Mouse (Mus musculus) 3134 (cell line): Measurements from ENCODE around the gene Dip2b.
"Not testable (repeated sequence)": the region's sequence is repeated elsewhere in the genome, so short reads cannot be mapped to it uniquely, and the experiment has no call there.

Experiments used
- DNase-seq: peaks from one replicate; pipeline ENCODE4 v3.0.0-alpha.2; 2011; ENCODE audit warnings: low spot score; ENCODE audit not compliant: insufficient read length; ENCODE audit errors: extremely low read depth

Dip2b gene

DNA sequence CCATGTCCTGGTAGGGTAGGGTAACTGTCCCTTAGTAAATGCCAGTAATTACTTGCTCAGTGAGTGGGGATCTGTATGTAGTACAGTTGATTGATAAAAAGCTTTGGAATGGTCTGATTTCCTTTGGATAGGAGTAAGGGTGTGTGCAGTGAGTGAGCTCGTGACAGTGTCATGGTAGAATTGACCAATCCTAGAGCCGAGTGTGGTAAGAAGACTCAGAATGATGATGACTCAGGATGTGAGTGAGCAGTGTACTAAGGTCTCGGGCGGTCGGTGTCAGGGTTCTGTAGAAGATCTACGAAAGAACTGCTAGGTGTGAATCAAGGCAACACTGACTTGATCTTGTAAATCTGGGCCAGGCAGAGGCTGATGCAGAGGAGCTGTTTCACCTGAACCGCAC is 207.5 kb downstream of the Dip2b start:
- peak; percentile 26 for DNase-seq

DNA sequence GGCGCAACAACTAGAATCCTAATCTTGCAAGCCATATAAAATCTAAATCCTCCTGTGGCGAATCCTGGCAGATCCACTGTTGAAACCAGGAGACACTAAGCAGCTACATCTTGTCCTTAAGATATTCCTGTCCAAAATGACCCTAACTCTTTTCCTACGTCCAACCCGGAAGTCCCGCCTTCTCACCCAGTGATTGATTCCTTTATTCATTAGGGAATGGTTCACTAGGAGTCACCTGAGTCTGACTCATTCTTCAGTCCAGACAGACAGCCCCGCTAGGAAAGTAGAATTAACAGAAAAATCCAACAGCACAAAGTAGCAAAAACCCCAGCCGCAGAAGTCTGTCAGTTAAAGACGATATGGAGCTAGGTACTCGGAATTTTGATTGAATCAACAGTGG is 208.8 kb downstream of the Dip2b start:
- DNase-seq = no peak

DNA sequence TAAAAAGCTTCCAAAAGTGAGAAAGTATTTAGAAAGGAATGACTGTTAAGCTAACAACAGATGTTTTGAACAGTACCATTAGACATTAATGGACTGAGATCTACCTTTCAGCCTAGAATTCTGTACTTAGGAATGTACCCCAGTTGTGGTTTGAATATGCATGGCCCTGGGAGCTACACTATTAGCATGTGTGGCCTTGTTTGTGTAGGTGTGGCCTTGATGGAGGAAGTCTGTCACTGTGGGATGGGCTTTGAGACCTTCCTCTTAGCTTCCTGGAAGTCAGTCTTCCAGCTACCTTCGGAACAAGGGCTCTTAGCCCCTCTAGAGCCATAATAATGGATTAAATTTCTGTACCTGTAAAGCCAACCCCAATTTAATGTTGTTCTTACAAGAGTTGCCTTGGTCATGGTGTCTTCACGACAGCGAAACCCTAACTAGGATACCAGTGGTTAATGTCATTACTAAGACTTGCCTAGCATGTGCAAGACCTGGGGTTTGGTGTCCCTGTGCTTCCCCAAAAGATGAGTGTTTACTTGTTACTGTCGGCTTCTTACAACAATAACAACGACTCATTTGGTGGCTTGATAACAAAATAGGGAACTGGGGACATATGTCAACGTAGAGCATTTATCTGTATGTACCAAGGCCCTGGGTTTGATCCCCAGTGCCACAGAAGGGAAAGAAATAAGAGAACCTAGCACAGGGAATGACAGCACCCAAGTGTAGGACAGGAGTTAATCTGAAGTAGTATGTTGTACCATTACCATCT is 210.4 kb downstream of the Dip2b start:
- no peak for DNase-seq

DNA sequence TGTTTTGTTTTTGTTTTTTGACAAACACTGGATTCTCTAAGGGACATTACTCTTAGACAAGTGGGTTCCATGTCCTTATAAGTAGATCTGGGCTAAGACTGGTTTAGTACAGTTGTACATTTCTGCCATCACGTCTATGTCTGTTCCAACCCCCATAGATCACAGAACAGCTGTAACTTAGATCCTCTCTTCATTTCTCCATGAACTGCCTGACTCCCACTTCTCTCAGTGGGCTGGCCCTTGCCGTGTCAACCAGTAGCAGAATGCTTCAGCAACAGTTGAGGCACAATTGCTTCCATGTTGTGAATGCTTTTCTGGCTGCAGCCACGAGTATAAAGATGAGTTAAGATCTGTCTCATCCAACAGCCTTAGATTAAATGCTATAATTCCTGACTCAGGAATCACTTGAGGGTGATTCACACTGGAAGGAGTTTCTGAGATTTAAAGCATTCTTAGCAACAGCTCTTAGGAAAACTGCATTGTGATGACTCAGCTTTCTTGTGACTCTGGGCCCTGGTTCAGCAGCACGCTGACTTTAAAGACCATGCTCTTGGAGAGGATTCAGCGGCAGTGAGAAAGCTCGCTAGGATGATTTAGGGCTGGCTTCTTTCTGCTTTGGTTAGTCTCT is 212.8 kb downstream of the Dip2b start:
- peak; percentile 51 for DNase-seq

DNA sequence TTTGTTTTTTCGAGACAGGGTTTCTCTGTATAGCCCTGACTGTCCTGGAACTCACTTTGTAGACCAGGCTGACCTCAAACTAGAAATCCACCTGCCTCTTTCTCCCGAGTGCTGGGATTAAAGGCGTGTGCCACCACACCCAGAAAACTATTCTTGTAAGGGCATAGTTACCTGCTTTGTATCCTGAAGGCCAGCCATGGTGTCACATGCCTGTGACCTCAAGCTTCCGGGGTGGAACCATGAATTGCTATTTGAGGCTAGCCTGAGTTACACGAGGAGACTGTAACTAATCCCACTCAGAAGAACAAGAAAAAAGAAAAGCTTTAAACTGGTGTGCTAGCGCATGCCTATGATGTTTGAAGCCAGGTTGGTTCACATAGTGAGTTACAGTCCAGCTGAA is 217.9 kb downstream of the Dip2b start:
- DNase-seq = no peak

DNA sequence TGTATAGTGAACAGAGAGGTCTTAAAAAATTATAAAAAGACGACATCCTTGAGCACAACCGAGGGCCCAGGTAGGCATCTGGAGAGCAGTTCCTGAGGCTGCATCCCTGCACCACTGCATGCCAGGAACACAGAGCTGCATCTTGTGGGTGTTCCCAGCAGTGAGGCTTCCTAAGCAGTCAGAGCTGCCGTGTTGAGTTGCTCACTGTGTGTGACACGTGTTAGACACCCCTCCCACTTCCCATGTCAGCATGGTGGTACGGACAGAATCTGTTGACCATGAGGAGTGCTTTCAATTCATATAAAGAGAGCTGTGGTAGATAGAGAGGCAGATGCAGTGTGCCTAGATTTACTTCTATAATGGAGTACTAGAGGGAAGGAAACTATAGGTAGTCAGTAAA is 218.8 kb downstream of the Dip2b start:
- no peak for DNase-seq

DNA sequence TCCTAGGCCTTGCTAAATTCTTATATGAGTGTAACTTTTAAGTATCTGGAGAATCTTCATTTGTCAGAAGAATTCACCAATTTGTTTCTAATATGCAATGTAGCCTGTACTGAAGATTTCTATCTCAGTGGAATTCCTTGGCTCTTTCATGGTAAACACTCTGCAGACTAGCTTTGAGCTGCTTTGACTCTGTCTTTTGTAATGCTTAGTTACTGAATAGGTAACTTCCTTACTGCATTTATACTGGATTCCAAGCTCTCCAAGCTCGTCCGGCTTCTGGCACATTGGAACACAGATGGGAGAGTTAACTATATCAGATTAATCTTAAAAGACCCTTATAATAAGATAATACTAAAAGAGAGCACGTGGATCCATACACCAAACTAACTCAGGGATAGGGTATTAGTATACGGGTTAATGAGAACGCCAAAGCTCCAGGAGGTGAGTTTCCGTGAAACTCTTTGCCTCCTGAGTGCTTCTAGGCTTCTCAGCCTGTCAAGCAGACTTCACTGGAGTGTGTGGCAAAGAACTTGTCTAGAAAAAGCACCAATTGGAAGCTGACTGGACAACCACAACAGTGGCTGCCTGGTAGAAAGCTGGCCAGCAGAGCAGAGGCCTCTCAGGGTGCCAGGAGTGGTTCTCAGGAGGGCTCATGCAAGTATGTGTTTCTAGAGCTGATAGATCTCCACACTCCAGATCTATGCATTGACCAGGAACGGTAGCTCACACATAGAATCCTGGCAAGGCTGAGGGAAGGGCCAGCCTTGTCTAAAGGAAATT is 220.4 kb downstream of the Dip2b start:
- DNase-seq = no peak

DNA sequence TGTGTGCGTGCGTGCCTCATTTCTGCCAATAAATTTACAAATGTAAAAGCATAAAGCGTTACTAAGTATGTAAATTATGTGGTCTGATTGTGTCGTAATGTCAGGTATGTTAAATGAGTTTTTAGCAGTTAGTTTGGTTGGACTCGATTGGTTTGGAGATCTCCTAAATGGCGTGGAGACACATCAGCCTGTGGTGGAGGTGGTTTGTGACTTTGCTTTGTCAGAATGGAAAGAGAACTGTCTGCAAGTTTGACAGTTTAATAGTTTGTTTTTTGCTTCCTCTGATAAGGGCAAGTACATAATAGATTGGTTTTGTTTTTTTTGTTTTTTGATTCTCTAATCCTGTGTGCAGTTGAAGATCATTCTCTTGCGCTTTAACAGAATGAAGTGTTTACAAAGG is 221.9 kb downstream of the Dip2b start:
- DNase-seq = not testable (repeated sequence)

DNA sequence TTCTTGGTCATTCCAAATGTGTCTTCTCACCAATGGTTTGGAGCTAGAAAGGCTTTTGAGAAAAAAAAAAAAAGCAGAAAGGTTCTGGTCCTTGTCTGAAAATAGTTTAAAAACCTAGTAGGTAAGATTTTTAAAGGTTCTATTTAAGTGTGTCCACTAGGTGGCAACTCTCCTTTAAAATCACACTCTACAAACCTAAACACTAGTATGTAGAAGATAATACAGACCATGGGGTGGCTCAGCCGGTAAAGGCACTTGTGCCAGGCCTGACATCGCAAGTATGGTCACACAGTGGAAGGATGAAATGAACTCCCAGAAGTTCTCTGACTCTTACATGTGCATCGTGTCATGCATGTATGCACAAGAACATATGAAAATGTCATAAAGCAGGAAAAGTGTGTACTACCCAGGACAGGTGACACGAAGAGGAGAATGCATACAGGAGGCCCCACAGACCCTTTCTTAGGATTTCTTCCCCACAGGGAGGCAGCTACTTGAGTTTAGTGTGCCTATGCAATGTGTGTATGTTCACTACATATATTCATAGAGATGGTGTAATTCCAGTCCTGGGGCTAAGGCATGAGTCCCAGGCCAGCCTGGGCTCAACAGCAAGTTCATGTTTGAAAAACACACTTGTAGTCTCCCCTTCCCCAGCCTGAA is 224.9 kb downstream of the Dip2b start:
- no peak for DNase-seq

DNA sequence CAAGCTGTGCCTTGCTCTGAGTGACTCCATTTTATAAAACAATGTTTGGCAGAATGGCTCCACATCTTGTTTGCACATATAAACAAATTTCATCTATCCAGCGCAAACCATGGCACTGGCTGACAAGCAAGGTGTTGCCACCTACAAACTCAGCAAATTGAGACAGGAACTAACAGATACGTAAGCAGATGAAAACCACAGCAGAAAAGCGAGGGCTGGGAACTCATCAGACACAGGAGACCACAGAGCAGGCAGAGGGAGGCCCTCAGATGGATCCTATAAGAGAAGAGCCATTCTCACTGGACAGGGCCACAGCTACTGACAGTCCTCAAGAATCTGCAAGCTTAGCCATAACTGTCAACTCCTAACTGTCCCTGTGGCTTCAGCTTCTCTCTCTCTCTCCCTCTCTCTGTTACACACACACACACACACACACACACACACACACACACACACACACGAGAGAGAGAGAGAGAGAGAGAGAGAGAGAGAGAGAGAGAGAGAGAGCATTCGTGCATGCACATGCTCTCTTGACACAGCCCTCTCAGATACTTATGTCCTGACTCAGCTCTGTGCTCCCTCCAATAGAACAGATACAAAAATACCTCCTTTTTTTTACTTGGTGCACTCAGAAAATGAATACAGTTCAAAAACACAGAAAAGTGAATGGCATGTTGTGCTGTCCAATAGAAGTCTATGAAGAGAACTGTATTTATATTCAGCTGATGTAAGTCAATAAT is 227.3 kb downstream of the Dip2b start:
- no peak for DNase-seq

DNA sequence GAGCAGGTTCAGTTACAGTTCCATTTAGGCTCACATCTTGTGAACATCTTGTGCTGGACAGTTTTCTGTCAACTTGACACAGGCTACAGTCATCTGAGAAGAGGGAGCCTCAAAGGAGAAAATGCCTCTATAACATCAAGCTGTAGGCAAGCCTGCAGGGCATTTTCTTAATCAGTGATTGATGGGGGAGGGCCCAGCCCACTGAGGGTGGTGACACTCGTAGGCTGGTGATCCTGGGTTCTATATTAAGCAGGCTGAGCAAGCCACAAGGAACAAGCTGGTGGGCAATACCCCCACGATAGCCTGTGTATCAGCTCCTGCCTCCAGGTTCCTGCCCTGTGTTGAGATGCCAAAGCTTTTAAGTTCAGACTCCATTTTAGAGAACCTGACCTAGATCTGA is 230.5 kb downstream of the Dip2b start:
- no peak for DNase-seq
